Mouse (Mus musculus) brain, embryonic 14.5 days (tissue): ENCODE measurements at regions not wholly inside any gene's neighbourhood (a gene's known extent, or its start where the extent isn't known, plus 50 kb on each side); places are given as distances from the start of the nearest gene placed in this dataset.

Experiments used
- CTCF ChIP-seq: fragments of 200-500 bp; IDR thresholded peaks from 2 replicates; pipeline ENCODE4 v1.5.1; 2012; ENCODE audit warnings: inconsistent platforms, mild to moderate bottlenecking, moderate library complexity, borderline replicate concordance; ENCODE audit not compliant: insufficient read depth, insufficient read length; ENCODE audit errors: extremely low read depth
- POLR2A ChIP-seq: fragments of 200-500 bp; IDR thresholded peaks from 2 replicates; pipeline ENCODE4 v1.6.1; 2012; ENCODE audit warnings: mild to moderate bottlenecking, inconsistent platforms, borderline replicate concordance; ENCODE audit not compliant: poor library complexity, insufficient read depth, insufficient read length, severe bottlenecking; ENCODE audit errors: extremely low read depth

DNA sequence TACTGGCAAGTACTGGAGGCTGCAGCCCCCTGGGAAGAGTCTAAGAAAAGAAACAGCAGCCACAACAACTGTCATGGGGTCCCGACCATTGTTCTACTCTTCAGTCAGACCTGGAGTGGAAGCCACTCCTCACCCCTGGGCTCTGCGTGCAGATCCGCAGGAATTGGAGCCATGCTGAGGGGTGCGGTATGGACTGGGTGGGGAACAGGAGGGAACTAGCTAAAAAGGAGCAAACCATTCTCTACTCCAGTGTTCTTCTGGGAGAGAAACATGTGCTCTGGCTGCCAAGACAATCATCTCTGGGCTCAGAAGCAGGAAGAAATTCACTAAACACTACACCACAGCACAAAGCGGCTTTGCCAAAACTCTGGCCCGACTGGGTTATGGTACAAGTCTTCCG lies 74.7 kb upstream of the Ctnnb1 start:
- TF ChIP-seq POLR2A: no peak
- no peak for TF ChIP-seq CTCF
